Mouse (Mus musculus) megakaryocyte, embryonic 14.5 days (primary cell): ENCODE results near the gene Rfx8. TPM values are rescaled to one million over a fixed set of nuclear protein-coding genes. Genes with fewer than 3 reads are reported as not detected.

Experiments
- H3K27me3 ChIP-seq: replicated peaks from 2 replicates; pipeline ENCODE3; 2012; ENCODE audit warnings: inconsistent platforms
- H3K36me3 ChIP-seq: replicated peaks from 2 replicates; pipeline ENCODE3; 2012; ENCODE audit warnings: low read length, inconsistent platforms, mixed read lengths
- H3K4me1 ChIP-seq: 2 replicates; pipeline ENCODE4 v1.6.1; 2012; ENCODE audit warnings: inconsistent platforms
- H3K4me3 ChIP-seq: replicated peaks from 2 replicates; pipeline ENCODE3; 2012; ENCODE audit warnings: moderate library complexity, mild to moderate bottlenecking, inconsistent platforms
- H3K9me3 ChIP-seq: 2 replicates; pipeline ENCODE4 v1.6.1; 2012; ENCODE audit warnings: inconsistent platforms
- FLI1 ChIP-seq: IDR thresholded peaks from 2 replicates; pipeline ENCODE4 v1.6.1; 2012; ENCODE audit warnings: low read length, inconsistent platforms, mixed read lengths
- GATA1 ChIP-seq: IDR thresholded peaks from 3 replicates; pipeline ENCODE4 v1.6.1; 2012; ENCODE audit warnings: mixed read lengths, low read length, inconsistent platforms, borderline replicate concordance
- polyA plus RNA-seq: library from polyadenylated mRNA; stranded (reverse); fragments of >175 nt; gene quantifications from 2 replicates; pipeline ENCODE4 v1.2.3, GENCODE M21; 2012; ENCODE audit warnings: low replicate concordance; ENCODE audit not compliant: insufficient read depth

Gene Rfx8
- polyA plus RNA-seq, 1 experiment = 0.34 TPM

- TF ChIP-seq GATA1 (no peak), FLI1 (no peak)
- Histone ChIP-seq H3K4me3 (no peak overlapping the region), H3K9me3 (no peaks in the 10 kb centered on the region), H3K4me1 (peaks cover 3% of the 10 kb centered on the region; the same call in 1 of the 2 replicates), H3K36me3 (no peaks in the 10 kb centered on the region), H3K27me3 (peaks cover 57% of the 10 kb centered on the region)
Observed at GRCm38 (mm10) chr1:39701274-39701602, 19.6 kb downstream of the Rfx8 start.

GRCm38 (mm10) chr1:39700599-39701273 lies 20.1 kb downstream of the Rfx8 start:
- H3K4me1 ChIP-seq = peaks cover 5% of the 10 kb centered on the region; the same call in 1 of the 2 replicates
- no peak for TF ChIP-seq FLI1
- TF ChIP-seq GATA1 = no peak
- H3K27me3 ChIP-seq = peaks cover 54% of the 10 kb centered on the region
- no peaks in the 10 kb centered on the region for H3K9me3 ChIP-seq
- H3K36me3 ChIP-seq = no peaks in the 10 kb centered on the region
- H3K4me3 ChIP-seq = no peak overlapping the region

- H3K36me3 ChIP-seq = no peaks in the 10 kb centered on the region
- H3K9me3 ChIP-seq = peaks cover 2% of the 10 kb centered on the region; the same call in 1 of the 2 replicates
- peaks cover 9% of the 10 kb centered on the region for H3K4me1 ChIP-seq
- peaks cover 62% of the 10 kb centered on the region for H3K27me3 ChIP-seq
- H3K4me3 ChIP-seq = no peak overlapping the region
- TF ChIP-seq FLI1 = no peak
- no peak for TF ChIP-seq GATA1
Observed at GRCm38 (mm10) chr1:39698456-39698855, 22.3 kb downstream of the Rfx8 start.

- peaks cover 9% of the 10 kb centered on the region for H3K4me1 ChIP-seq
- no peak overlapping the region for H3K4me3 ChIP-seq
- no peaks in the 10 kb centered on the region for H3K36me3 ChIP-seq
- no peak for TF ChIP-seq FLI1
- no peak for TF ChIP-seq GATA1
- H3K27me3 ChIP-seq = peaks cover 71% of the 10 kb centered on the region
- peaks cover 7% of the 10 kb centered on the region; the same call in 1 of the 2 replicates for H3K9me3 ChIP-seq
Observed at GRCm38 (mm10) chr1:39695198-39695597, 25.6 kb downstream of the Rfx8 start.

GRCm38 (mm10) chr1:39694756-39695155 lies 26.0 kb downstream of the Rfx8 start:
- Histone ChIP-seq H3K27me3 (peaks cover 69% of the 10 kb centered on the region), H3K36me3 (no peaks in the 10 kb centered on the region), H3K9me3 (peaks cover 7% of the 10 kb centered on the region; the same call in 1 of the 2 replicates), H3K4me3 (no peak overlapping the region), H3K4me1 (peaks cover 9% of the 10 kb centered on the region)
- TF ChIP-seq GATA1 (no peak), FLI1 (no peak)

- Histone ChIP-seq H3K4me1 (peaks cover 16% of the 10 kb centered on the region), H3K4me3 (no peak overlapping the region), H3K36me3 (no peaks in the 10 kb centered on the region), H3K9me3 (peaks cover 7% of the 10 kb centered on the region; the same call in 1 of the 2 replicates), H3K27me3 (peaks cover 70% of the 10 kb centered on the region)
- no peak for TF ChIP-seq GATA1
- TF ChIP-seq FLI1 = no peak
Observed at GRCm38 (mm10) chr1:39691974-39692373, 28.8 kb downstream of the Rfx8 start.

- no peak for TF ChIP-seq GATA1
- no peak for TF ChIP-seq FLI1
- Histone ChIP-seq H3K4me1 (peaks cover 15% of the 10 kb centered on the region), H3K36me3 (no peaks in the 10 kb centered on the region), H3K9me3 (peaks cover 7% of the 10 kb centered on the region; the same call in 1 of the 2 replicates), H3K27me3 (peaks cover 66% of the 10 kb centered on the region), H3K4me3 (no peak overlapping the region)
Observed at GRCm38 (mm10) chr1:39691061-39691460, 29.7 kb downstream of the Rfx8 start.

- H3K4me1 ChIP-seq = peaks cover 15% of the 10 kb centered on the region
- H3K27me3 ChIP-seq = peaks cover 52% of the 10 kb centered on the region
- H3K4me3 ChIP-seq = no peak overlapping the region
- TF ChIP-seq GATA1 (no peak), FLI1 (no peak)
- peaks cover 6% of the 10 kb centered on the region; the same call in 1 of the 2 replicates for H3K9me3 ChIP-seq
- H3K36me3 ChIP-seq = no peaks in the 10 kb centered on the region
Observed at GRCm38 (mm10) chr1:39688573-39688972, 32.2 kb downstream of the Rfx8 start.

- Histone ChIP-seq H3K9me3 (no peaks in the 10 kb centered on the region), H3K27me3 (peaks cover 53% of the 10 kb centered on the region), H3K4me3 (no peak overlapping the region), H3K36me3 (no peaks in the 10 kb centered on the region), H3K4me1 (peaks cover 15% of the 10 kb centered on the region)
- TF ChIP-seq FLI1 = no peak
- no peak for TF ChIP-seq GATA1
Observed at GRCm38 (mm10) chr1:39687279-39687678, 33.5 kb downstream of the Rfx8 start.

GRCm38 (mm10) chr1:39685841-39686240 lies 35.0 kb downstream of the Rfx8 start:
- Histone ChIP-seq H3K9me3 (no peaks in the 10 kb centered on the region), H3K27me3 (peaks cover 54% of the 10 kb centered on the region), H3K36me3 (no peaks in the 10 kb centered on the region), H3K4me1 (peaks cover 15% of the 10 kb centered on the region), H3K4me3 (no peak overlapping the region)
- TF ChIP-seq GATA1 = no peak
- TF ChIP-seq FLI1 = no peak

GRCm38 (mm10) chr1:39681638-39682037 lies 39.2 kb downstream of the Rfx8 start:
- Histone ChIP-seq H3K36me3 (no peaks in the 10 kb centered on the region), H3K27me3 (peaks cover 48% of the 10 kb centered on the region), H3K4me1 (peaks cover 8% of the 10 kb centered on the region), H3K9me3 (no peaks in the 10 kb centered on the region), H3K4me3 (no peak overlapping the region)
- TF ChIP-seq GATA1 (no peak), FLI1 (no peak)
